Mouse (Mus musculus) heart, postnatal 0 days (tissue): Measurements from ENCODE around the gene Armh3. TPM values are rescaled to one million over a fixed set of nuclear protein-coding genes. Genes with fewer than 3 reads are reported as not detected.

Experiments used
- ATAC-seq: fragments of 200-750 bp; cut with Nextera tagmentation; 2 replicates; pipeline ENCODE4 v1.8.0; 2017; ENCODE audit warnings: low read depth, moderate number of reproducible peaks, moderate library complexity; ENCODE audit not compliant: insufficient read depth
- DNase-seq: peaks from one replicate; pipeline ENCODE4 v3.0.0-alpha.2; 2016; ENCODE audit warnings: low spot score
- H3K27ac ChIP-seq: fragments of 300-500 bp; sonication (generic); 2 replicates; pipeline ENCODE4 v1.5.1; 2014; ENCODE audit warnings: low read depth, mild to moderate bottlenecking
- H3K27me3 ChIP-seq: fragments of 300-500 bp; sonication (generic); 2 replicates; pipeline ENCODE4 v1.6.1; 2014; ENCODE audit warnings: low read length, mixed read lengths; ENCODE audit not compliant: control insufficient read depth, insufficient read depth
- H3K36me3 ChIP-seq: fragments of 300-500 bp; sonication (generic); replicated peaks from 2 replicates; pipeline ENCODE4 v1.6.1; 2014; ENCODE audit warnings: low read length, mixed read lengths; ENCODE audit not compliant: control insufficient read depth, insufficient read depth
- H3K4me1 ChIP-seq: fragments of 300-500 bp; sonication (generic); 2 replicates; pipeline ENCODE4 v1.6.1; 2014; ENCODE audit warnings: antibody characterized with exemption; ENCODE audit not compliant: control insufficient read depth, insufficient read depth
- H3K4me2 ChIP-seq: fragments of 300-500 bp; sonication (generic); 2 replicates; pipeline ENCODE4 v1.6.1; 2014; ENCODE audit warnings: low read depth, mild to moderate bottlenecking, low read length, moderate library complexity
- H3K4me3 ChIP-seq: fragments of 300-500 bp; sonication (generic); 2 replicates; pipeline ENCODE4 v1.5.1; 2014; ENCODE audit warnings: low read depth, low read length
- H3K9ac ChIP-seq: fragments of 300-500 bp; sonication (generic); replicated peaks from 2 replicates; pipeline ENCODE4 v1.6.1; 2014; ENCODE audit warnings: low read depth, low read length, mixed read lengths
- H3K9me3 ChIP-seq: fragments of 300-500 bp; sonication (generic); replicated peaks from 2 replicates; pipeline ENCODE4 v1.6.1; 2016; ENCODE audit warnings: low read length; ENCODE audit not compliant: control insufficient read depth
- CTCF ChIP-seq: IDR thresholded peaks from 2 replicates; pipeline ENCODE4 v1.5.1; 2016; ENCODE audit warnings: antibody characterized with exemption, control low read depth, low read depth
- EP300 ChIP-seq: IDR thresholded peaks from 2 replicates; pipeline ENCODE4 v1.6.1; 2016; ENCODE audit warnings: antibody characterized with exemption, low read depth
- WGBS: fragments of 180-500 bp; shearing (Covaris S2); extraction: QIAGEN DNeasy Blood & Tissue Kit; methylation state at CpG from one replicate; pipeline ENCODE4 v1.1.7; 2014; 5-methylcytosine and 5-hydroxymethylcytosine counted together
- polyA plus RNA-seq: library from polyadenylated mRNA; unstranded; fragments of >200 nt; fragmentation: Nextera tagmentation; extraction: Ambion mirVana; gene quantifications from 2 replicates; pipeline ENCODE4 v1.2.1, GENCODE M21; 2015
- total RNA-seq: library from RNA; depleted of rRNA; stranded (reverse); fragments of >200 nt; gene quantifications from 2 replicates; pipeline ENCODE4 v1.2.3, GENCODE M21; 2014; ENCODE audit warnings: low replicate concordance

Armh3 gene
- total and polyA plus RNA-seq, 2 experiments from 2014 or later: 11.1 to 11.4 TPM

- peaks cover 10% of the 10 kb centered on the region for H3K36me3 ChIP-seq
- no peak for ATAC-seq
- peak overlapping the region; percentile 99 for H3K27ac ChIP-seq
- no peaks in the 10 kb centered on the region for H3K27me3 ChIP-seq
- 28% methylated on average over 14 of the region's 14 CpGs for WGBS
- peak overlapping the region; percentile 77 for H3K4me3 ChIP-seq
- TF ChIP-seq EP300 (no peak), CTCF (no peak)
- peak overlapping the region; percentile 90 for H3K9ac ChIP-seq
- no peaks in the 10 kb centered on the region for H3K9me3 ChIP-seq
- peaks cover 61% of the 10 kb centered on the region for H3K4me1 ChIP-seq
- H3K4me2 ChIP-seq: peak overlapping the region; percentile 96
- DNase-seq: peak; percentile 4
Observed at GRCm38 (mm10) chr19:46040149-46040902, 42.0 kb upstream of the Armh3 start.

GRCm38 (mm10) chr19:46039478-46039877, 41.2 kb upstream of the Armh3 start:
- H3K27ac ChIP-seq: peak overlapping the region; percentile 99
- H3K4me2 ChIP-seq: peak overlapping the region; percentile 96
- under 1% methylated on average over 20 of the region's 30 CpGs for WGBS
- peak overlapping the region; percentile 77 for H3K4me3 ChIP-seq
- TF ChIP-seq EP300 (no peak), CTCF (no peak; the same call in 1 of the 2 replicates)
- peaks cover 19% of the 10 kb centered on the region for H3K36me3 ChIP-seq
- H3K9me3 ChIP-seq: no peaks in the 10 kb centered on the region
- H3K27me3 ChIP-seq: no peaks in the 10 kb centered on the region
- ATAC-seq (peak; percentile 79), DNase-seq (peak; percentile 91)
- H3K4me1 ChIP-seq: peaks cover 61% of the 10 kb centered on the region
- peak overlapping the region; percentile 90 for H3K9ac ChIP-seq

- peaks cover 56% of the 10 kb centered on the region for H3K4me1 ChIP-seq
- H3K9me3 ChIP-seq: no peaks in the 10 kb centered on the region
- H3K4me3 ChIP-seq: peak overlapping the region; percentile 77
- DNase-seq: no peak
- H3K9ac ChIP-seq: peak overlapping the region; percentile 90
- 0% methylated on average over 17 of the region's 17 CpGs for WGBS
- H3K36me3 ChIP-seq: peaks cover 25% of the 10 kb centered on the region
- H3K27me3 ChIP-seq: no peaks in the 10 kb centered on the region
- TF ChIP-seq EP300 (no peak), CTCF (no peak)
- H3K27ac ChIP-seq: peak overlapping the region; percentile 99
- no peak for ATAC-seq
- H3K4me2 ChIP-seq: peak overlapping the region; percentile 96
Observed at GRCm38 (mm10) chr19:46038851-46039260, 40.6 kb upstream of the Armh3 start.

GRCm38 (mm10) chr19:46037925-46038850, 39.9 kb upstream of the Armh3 start:
- H3K9ac ChIP-seq: peak overlapping the region; percentile 90
- H3K4me1 ChIP-seq: peaks cover 55% of the 10 kb centered on the region
- H3K36me3 ChIP-seq: peaks cover 31% of the 10 kb centered on the region
- H3K9me3 ChIP-seq: no peaks in the 10 kb centered on the region
- ATAC-seq (no peak), DNase-seq (no peak)
- peak overlapping the region; percentile 96 for H3K4me2 ChIP-seq
- WGBS: 14% methylated on average over 13 of the region's 13 CpGs
- TF ChIP-seq EP300 (no peak), CTCF (no peak)
- no peaks in the 10 kb centered on the region for H3K27me3 ChIP-seq
- peak overlapping the region; percentile 99 for H3K27ac ChIP-seq
- H3K4me3 ChIP-seq: peak overlapping the region; percentile 77

- peak overlapping the region; percentile 77 for H3K4me3 ChIP-seq
- H3K9ac ChIP-seq: peak overlapping the region; percentile 90
- H3K4me1 ChIP-seq: peaks cover 47% of the 10 kb centered on the region
- peak overlapping the region; percentile 99; the same call in 1 of the 2 replicates for H3K27ac ChIP-seq
- TF ChIP-seq CTCF (no peak), EP300 (no peak)
- ATAC-seq: no peak
- H3K27me3 ChIP-seq: no peaks in the 10 kb centered on the region
- 8% methylated on average over 6 of the region's 6 CpGs for WGBS
- H3K36me3 ChIP-seq: peaks cover 40% of the 10 kb centered on the region
- DNase-seq: no peak
- no peaks in the 10 kb centered on the region for H3K9me3 ChIP-seq
- H3K4me2 ChIP-seq: peak overlapping the region; percentile 96
Observed at GRCm38 (mm10) chr19:46037243-46037924, 39.1 kb upstream of the Armh3 start.
